Mouse (Mus musculus) C2C12 (cell line): ENCODE data around the gene Nlrx1. TPM values are rescaled to one million over a fixed set of nuclear protein-coding genes. Genes with fewer than 3 reads are reported as not detected.

Source experiments
- H3K27me3 ChIP-seq: one replicate; pipeline ENCODE4 v1.6.1; 2011; ENCODE audit not compliant: control insufficient read depth, insufficient read depth, insufficient read length
- H3K36me3 ChIP-seq: one replicate; pipeline ENCODE4 v1.6.1; 2011; ENCODE audit not compliant: control insufficient read depth, insufficient read depth
- H3K4me3 ChIP-seq: one replicate; pipeline ENCODE4 v1.5.1; 2011; ENCODE audit warnings: mild to moderate bottlenecking, control low read depth; ENCODE audit not compliant: poor library complexity, insufficient read depth, severe bottlenecking
- H3K79me2 ChIP-seq: one replicate; pipeline ENCODE4 v1.6.1; 2011; ENCODE audit not compliant: control insufficient read depth, insufficient read depth
- H3K79me3 ChIP-seq: one replicate; pipeline ENCODE4 v1.6.1; 2011; ENCODE audit warnings: low read depth, control low read depth
- H3ac ChIP-seq: one replicate; pipeline ENCODE3; 2011; ENCODE audit warnings: low read depth; ENCODE audit not compliant: control insufficient read depth, insufficient read length
- CEBPB ChIP-seq: IDR thresholded peaks from one replicate; pipeline ENCODE4 v1.6.1; 2011; ENCODE audit warnings: low read depth, mild to moderate bottlenecking, control low read depth, moderate library complexity
- CTCF ChIP-seq: IDR thresholded peaks from one replicate; pipeline ENCODE4 v1.5.1; 2011; ENCODE audit not compliant: control insufficient read depth, insufficient read depth, insufficient read length
- FOSL1 ChIP-seq: IDR thresholded peaks from one replicate; pipeline ENCODE4 v1.8.0; 2011; ENCODE audit warnings: mild to moderate bottlenecking, low read length; ENCODE audit not compliant: poor library complexity, insufficient read depth, severe bottlenecking
- MAX ChIP-seq: IDR thresholded peaks from one replicate; pipeline ENCODE4 v1.6.1; 2011; ENCODE audit warnings: mild to moderate bottlenecking, control low read depth
- MYOD1 ChIP-seq: IDR thresholded peaks from one replicate; pipeline ENCODE4 v1.6.1; 2011; ENCODE audit warnings: low read depth; ENCODE audit not compliant: control insufficient read depth, insufficient read length
- MYOG ChIP-seq: IDR thresholded peaks from one replicate; pipeline ENCODE4 v1.6.1; 2011; ENCODE audit not compliant: control insufficient read depth, insufficient read length; ENCODE audit errors: extremely low read depth
- USF1 ChIP-seq: IDR thresholded peaks from one replicate; pipeline ENCODE4 v1.6.1; 2011; ENCODE audit warnings: low read depth, mild to moderate bottlenecking, control low read depth, moderate library complexity
- polyA plus RNA-seq: library from polyadenylated mRNA; unstranded; fragments of >200 nt; fragmentation: generic; extraction: Trizol; gene quantifications from one replicate; pipeline ENCODE4 v1.2.1, GENCODE M21; 2012; ENCODE audit warnings: missing spikeins

The Nlrx1 gene
- polyA plus RNA-seq, 1 experiment: 3.4 TPM

DNA sequence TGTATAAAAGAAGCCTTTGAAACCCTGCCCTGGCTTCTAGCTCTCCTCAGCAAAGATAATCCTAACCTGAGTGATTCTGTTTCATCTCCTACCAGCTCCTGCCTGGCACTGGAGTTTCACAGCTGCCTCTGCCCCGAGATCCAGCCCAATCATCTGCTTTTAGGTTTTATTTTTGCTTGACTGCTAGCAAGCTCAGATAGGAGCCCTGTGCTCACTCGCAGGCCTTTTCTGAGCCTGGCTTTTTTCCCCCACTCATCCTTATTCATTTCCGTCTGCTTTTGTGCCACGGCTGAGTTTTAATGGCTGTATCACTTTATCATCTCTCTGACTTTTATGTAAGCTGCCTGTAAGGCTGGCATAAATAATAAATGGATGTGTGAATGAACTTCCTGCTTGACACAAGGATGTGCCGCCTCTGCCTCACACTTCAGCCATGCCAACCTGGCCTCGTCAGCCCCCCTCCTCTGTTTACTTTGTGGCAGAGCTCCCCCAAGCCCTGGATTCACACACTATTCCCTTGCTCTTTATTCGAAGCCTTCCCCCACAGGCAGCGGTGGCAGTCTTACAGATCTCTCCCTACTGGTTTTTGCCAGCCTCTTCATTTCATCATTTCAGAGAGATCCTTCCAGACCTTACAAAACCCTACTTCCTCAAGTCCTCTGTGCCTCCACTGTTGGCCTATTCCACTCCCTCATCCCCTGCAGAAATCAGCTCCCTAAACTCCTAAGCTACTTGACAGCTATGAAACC lies 1.7 kb downstream of the Nlrx1 start:
- H3K79me2 ChIP-seq: no peaks in the 10 kb centered on the region
- TF ChIP-seq USF1: no peak
- no peak for TF ChIP-seq CEBPB
- TF ChIP-seq MYOD1: no peak
- no peak for TF ChIP-seq CTCF
- no peak for TF ChIP-seq FOSL1
- no peak for TF ChIP-seq MAX
- no peak for TF ChIP-seq MYOG
- no peaks in the 10 kb centered on the region for H3K27me3 ChIP-seq
- no peaks in the 10 kb centered on the region for H3K36me3 ChIP-seq
- H3K4me3 ChIP-seq: no peak overlapping the region
- no peak overlapping the region for H3ac ChIP-seq
- H3K79me3 ChIP-seq: no peaks in the 10 kb centered on the region

DNA sequence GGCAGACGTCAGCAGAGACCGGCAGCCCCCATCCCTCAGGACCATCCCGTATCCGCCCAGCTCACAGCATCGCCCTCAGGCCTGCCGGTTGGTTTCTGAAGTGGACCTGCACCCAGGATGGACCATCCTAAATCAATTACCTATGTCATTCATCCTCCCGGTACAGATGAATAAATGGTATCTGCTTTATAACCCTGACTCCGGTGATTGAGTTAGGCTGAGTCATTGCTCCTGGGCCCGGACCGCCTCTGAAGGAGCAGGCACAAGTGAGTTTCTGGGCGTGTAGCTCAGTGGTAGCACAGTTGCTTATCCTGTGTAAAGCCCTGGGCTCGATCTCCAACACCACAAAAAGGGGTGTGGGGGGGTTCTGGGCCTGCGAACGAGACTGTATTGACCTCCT lies 7.0 kb downstream of the Nlrx1 start:
- TF ChIP-seq CEBPB (no peak), CTCF (no peak), MYOG (no peak)
- H3K79me2 ChIP-seq: no peaks in the 10 kb centered on the region
- H3K79me3 ChIP-seq: no peaks in the 10 kb centered on the region
- no peaks in the 10 kb centered on the region for H3K27me3 ChIP-seq
- H3K36me3 ChIP-seq: no peaks in the 10 kb centered on the region
- no peak overlapping the region for H3ac ChIP-seq
- no peak overlapping the region for H3K4me3 ChIP-seq

DNA sequence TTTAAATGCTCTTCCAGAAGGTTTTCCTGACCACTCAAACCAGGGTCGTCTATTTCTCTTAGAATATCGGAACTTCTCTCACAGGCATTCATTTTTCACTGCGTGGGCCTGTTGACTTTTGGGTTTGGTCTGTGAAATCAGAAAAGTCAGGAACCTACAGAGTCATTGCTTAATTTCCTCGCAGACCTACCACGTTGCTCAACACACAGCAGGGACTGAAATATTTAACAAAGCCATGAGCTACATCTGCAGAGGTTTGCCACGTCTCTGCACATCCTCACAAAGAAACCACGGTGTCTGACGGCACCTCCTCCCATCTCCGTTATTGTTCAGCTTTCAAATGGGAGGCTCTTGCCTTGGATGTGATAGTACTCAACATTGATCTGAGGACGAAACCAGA lies 9.4 kb downstream of the Nlrx1 start:
- no peaks in the 10 kb centered on the region for H3K79me2 ChIP-seq
- TF ChIP-seq MYOD1 (no peak), MYOG (no peak), CEBPB (no peak), USF1 (no peak)
- H3K36me3 ChIP-seq: no peaks in the 10 kb centered on the region
- no peaks in the 10 kb centered on the region for H3K79me3 ChIP-seq
- no peaks in the 10 kb centered on the region for H3K27me3 ChIP-seq
- H3ac ChIP-seq: no peak overlapping the region
- H3K4me3 ChIP-seq: no peak overlapping the region

DNA sequence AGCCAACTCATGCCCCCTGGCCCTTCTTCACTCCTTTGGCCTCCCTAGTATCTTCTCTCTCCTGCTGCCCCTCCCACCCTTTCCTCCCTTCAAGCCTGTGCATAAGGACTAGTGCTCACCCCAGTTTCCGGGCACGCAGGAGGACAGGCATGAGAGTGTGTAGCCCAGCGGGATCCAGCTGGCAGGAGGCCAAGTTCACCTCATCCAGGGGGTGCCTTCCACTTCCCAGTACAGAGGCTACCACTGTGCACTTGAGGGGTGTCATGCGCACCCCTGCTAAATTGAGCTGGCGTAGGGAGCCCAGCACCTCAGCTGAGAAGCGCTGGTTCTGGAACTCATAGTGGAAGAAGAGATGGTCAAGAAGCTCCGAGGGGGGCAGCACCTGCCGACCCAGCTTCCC lies 12.2 kb downstream of the Nlrx1 start:
- Histone ChIP-seq H3ac (no peak overlapping the region), H3K79me2 (no peaks in the 10 kb centered on the region), H3K79me3 (no peaks in the 10 kb centered on the region), H3K4me3 (no peak overlapping the region), H3K36me3 (no peaks in the 10 kb centered on the region), H3K27me3 (no peaks in the 10 kb centered on the region)
- TF ChIP-seq CEBPB (no peak), MYOG (no peak), CTCF (no peak), MAX (no peak), MYOD1 (no peak), FOSL1 (no peak), USF1 (no peak)

DNA sequence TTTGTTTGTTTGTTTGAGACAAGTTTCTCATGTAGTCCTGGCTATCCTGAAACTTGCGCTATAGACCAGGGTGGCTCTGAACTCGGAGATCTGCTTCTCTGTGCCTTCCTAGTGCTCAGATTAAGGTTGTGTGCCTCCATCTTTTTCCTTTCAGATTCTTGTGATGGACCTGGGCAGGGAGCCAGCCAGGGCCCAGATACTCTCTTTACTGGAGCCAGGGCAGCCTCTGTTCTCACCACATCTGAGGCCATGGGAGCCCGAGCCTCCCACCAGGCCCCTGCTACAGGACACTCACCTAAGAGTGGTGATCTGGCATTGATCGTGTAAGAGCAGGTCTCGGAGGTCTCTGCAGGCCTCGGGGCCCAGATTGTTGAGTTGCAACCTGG lies 13.3 kb downstream of the Nlrx1 start:
- no peak for TF ChIP-seq CTCF
- no peak for TF ChIP-seq MYOD1
- no peak for TF ChIP-seq FOSL1
- no peak for TF ChIP-seq CEBPB
- no peak for TF ChIP-seq MYOG
- TF ChIP-seq MAX: no peak
- no peak for TF ChIP-seq USF1
- H3K79me3 ChIP-seq: no peaks in the 10 kb centered on the region
- H3K27me3 ChIP-seq: no peaks in the 10 kb centered on the region
- H3K4me3 ChIP-seq: no peak overlapping the region
- H3ac ChIP-seq: no peak overlapping the region
- H3K79me2 ChIP-seq: no peaks in the 10 kb centered on the region
- no peaks in the 10 kb centered on the region for H3K36me3 ChIP-seq

DNA sequence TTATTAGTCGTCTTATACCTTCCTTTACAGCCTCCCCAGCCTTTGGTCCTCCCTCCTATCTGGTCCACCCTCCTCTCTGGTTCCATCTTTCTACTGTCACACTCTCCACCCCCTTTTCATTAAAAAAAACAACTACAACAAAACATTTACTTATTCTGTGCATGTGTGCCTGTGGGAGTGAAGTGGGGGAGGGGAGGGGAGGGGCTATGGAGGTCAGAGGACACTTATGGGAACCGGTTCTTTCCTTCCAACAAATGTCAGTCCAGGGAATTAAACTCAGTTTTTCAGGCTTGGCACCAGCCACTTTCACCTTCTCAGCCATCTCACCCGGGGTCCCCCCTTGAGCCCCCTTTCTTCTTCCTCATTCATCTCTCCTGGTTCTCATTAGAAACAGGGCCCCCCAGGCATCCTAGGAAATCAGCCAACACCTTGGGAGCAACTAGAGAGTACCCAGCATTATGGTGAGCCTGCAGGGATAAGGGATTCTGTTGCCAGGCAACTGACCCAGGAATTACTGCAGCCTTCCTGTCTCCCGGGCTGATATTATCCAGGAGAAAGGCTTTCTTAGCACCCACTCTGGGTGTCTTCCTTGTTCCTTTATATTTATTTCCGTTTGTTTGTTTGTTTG lies 13.8 kb downstream of the Nlrx1 start:
- no peak for TF ChIP-seq CEBPB
- TF ChIP-seq MYOG: no peak
- TF ChIP-seq MAX: no peak
- TF ChIP-seq USF1: no peak
- H3K79me3 ChIP-seq: no peaks in the 10 kb centered on the region
- H3K4me3 ChIP-seq: no peak overlapping the region
- H3K36me3 ChIP-seq: no peaks in the 10 kb centered on the region
- H3K27me3 ChIP-seq: no peaks in the 10 kb centered on the region
- H3ac ChIP-seq: no peak overlapping the region
- no peaks in the 10 kb centered on the region for H3K79me2 ChIP-seq
